Mouse (Mus musculus) liver, embryonic 16.5 days (tissue): ENCODE data around the gene E030018B13Rik. TPM values are rescaled to one million over a fixed set of nuclear protein-coding genes. Genes with fewer than 3 reads are reported as not detected.
A peak's percentile ranks its signal among the peaks of the same experiment; 100 is the strongest.

ENCODE experiments used
- ATAC-seq: fragments of 200-750 bp; cut with Nextera tagmentation; 2 replicates; pipeline ENCODE4 v1.8.0; 2017; ENCODE audit warnings: low read depth, mild to moderate bottlenecking, moderate number of reproducible peaks, moderate library complexity
- H3K27ac ChIP-seq: fragments of 300-500 bp; sonication (generic); 2 replicates; pipeline ENCODE4 v1.5.1; 2014; ENCODE audit warnings: mild to moderate bottlenecking, low read length
- H3K27me3 ChIP-seq: fragments of 300-500 bp; sonication (generic); 2 replicates; pipeline ENCODE4 v1.6.1; 2014; ENCODE audit warnings: low read depth, low read length, mixed read lengths; ENCODE audit not compliant: control insufficient read depth, insufficient read depth
- H3K36me3 ChIP-seq: fragments of 300-500 bp; sonication (generic); 2 replicates; pipeline ENCODE4 v1.6.1; 2014; ENCODE audit warnings: mild to moderate bottlenecking; ENCODE audit not compliant: control insufficient read depth, insufficient read depth
- H3K4me1 ChIP-seq: fragments of 300-500 bp; sonication (generic); 2 replicates; pipeline ENCODE4 v1.6.1; 2014; ENCODE audit warnings: low read depth, low read length, mixed read lengths; ENCODE audit not compliant: control insufficient read depth
- H3K4me2 ChIP-seq: fragments of 300-500 bp; sonication (generic); 2 replicates; pipeline ENCODE4 v1.6.1; 2014; ENCODE audit warnings: low read depth, low read length, mixed read lengths
- H3K4me3 ChIP-seq: fragments of 300-500 bp; sonication (generic); 2 replicates; pipeline ENCODE4 v1.5.1; 2014; ENCODE audit warnings: low read depth, mild to moderate bottlenecking, low read length
- H3K9ac ChIP-seq: fragments of 300-500 bp; sonication (generic); 2 replicates; pipeline ENCODE4 v1.6.1; 2014; ENCODE audit warnings: low read depth, low read length
- H3K9me3 ChIP-seq: fragments of 300-500 bp; sonication (generic); replicated peaks from 2 replicates; pipeline ENCODE4 v1.6.1; 2016; ENCODE audit warnings: low read length; ENCODE audit not compliant: control insufficient read depth
- WGBS: fragments of 180-500 bp; shearing (Covaris S2); extraction: QIAGEN DNeasy Blood & Tissue Kit; methylation state at CpG from one replicate; pipeline ENCODE4 v1.1.7; 2014; ENCODE audit not compliant: insufficient replicate concordance; 5-methylcytosine and 5-hydroxymethylcytosine counted together
- polyA plus RNA-seq: library from polyadenylated mRNA; unstranded; fragments of >200 nt; fragmentation: Nextera tagmentation; extraction: Ambion mirVana; gene quantifications from 2 replicates; pipeline ENCODE4 v1.2.1, GENCODE M21; 2015

E030018B13Rik gene
- polyA plus RNA-seq, 1 experiment from 2014 or later = not detected

DNA sequence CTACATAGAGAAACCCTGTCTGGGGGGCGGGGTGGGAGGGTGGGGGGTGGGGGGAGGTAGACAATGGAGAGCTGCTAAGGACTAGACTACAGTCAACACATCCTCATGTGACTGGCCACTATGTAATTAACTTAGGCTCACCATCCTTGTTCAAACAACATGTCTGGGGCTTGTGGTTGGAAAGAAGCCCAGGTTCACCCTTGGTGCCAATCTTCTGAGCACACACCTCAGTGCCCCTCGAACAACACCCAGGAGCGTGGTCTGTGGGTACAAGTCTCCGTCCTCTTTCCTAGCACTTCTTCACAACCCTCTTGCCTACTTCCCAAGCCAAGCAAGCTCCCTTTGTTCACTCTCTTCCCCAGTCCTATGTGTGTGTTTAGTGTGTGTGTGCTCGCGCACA, 10.5 kb downstream of the E030018B13Rik start:
- H3K27me3 ChIP-seq = no peaks in the 10 kb centered on the region
- 75% methylated on average over 6 of the region's 6 CpGs for WGBS
- ATAC-seq = no peak
- no peak overlapping the region for H3K27ac ChIP-seq
- no peak overlapping the region for H3K9ac ChIP-seq
- H3K36me3 ChIP-seq = no peaks in the 10 kb centered on the region; the same call in 1 of the 2 replicates
- peaks cover 81% of the 10 kb centered on the region for H3K4me1 ChIP-seq
- no peaks in the 10 kb centered on the region for H3K9me3 ChIP-seq
- no peak overlapping the region for H3K4me2 ChIP-seq
- no peak overlapping the region for H3K4me3 ChIP-seq

GRCm38 (mm10) chr7:63929080-63929479, 12.4 kb downstream of the E030018B13Rik start:
- H3K27ac ChIP-seq = peak overlapping the region; percentile 55
- peaks cover 87% of the 10 kb centered on the region for H3K4me1 ChIP-seq
- H3K4me2 ChIP-seq = peak overlapping the region; percentile 18; the same call in 1 of the 2 replicates
- no peak overlapping the region for H3K4me3 ChIP-seq
- no peaks in the 10 kb centered on the region for H3K36me3 ChIP-seq
- H3K9ac ChIP-seq = no peak overlapping the region
- H3K9me3 ChIP-seq = no peaks in the 10 kb centered on the region
- peak; percentile 67 for ATAC-seq
- 35% methylated on average over 4 of the region's 4 CpGs for WGBS
- H3K27me3 ChIP-seq = no peaks in the 10 kb centered on the region

- H3K36me3 ChIP-seq = no peaks in the 10 kb centered on the region
- ATAC-seq = no peak
- H3K9me3 ChIP-seq = no peaks in the 10 kb centered on the region
- no peak overlapping the region for H3K4me3 ChIP-seq
- H3K27me3 ChIP-seq = no peaks in the 10 kb centered on the region
- peaks cover 89% of the 10 kb centered on the region for H3K4me1 ChIP-seq
- H3K4me2 ChIP-seq = no peak overlapping the region
- no peak overlapping the region; the same call in 1 of the 2 replicates for H3K27ac ChIP-seq
- WGBS = 31% methylated on average over 3 of the region's 3 CpGs
- no peak overlapping the region for H3K9ac ChIP-seq
Measured at GRCm38 (mm10) chr7:63930132-63930531, 13.5 kb downstream of the E030018B13Rik start.

- H3K36me3 ChIP-seq = no peaks in the 10 kb centered on the region
- 82% methylated on average over 5 of the region's 5 CpGs for WGBS
- H3K9me3 ChIP-seq = no peaks in the 10 kb centered on the region
- H3K4me2 ChIP-seq = no peak overlapping the region
- H3K4me3 ChIP-seq = no peak overlapping the region
- no peak for ATAC-seq
- H3K9ac ChIP-seq = no peak overlapping the region
- H3K27me3 ChIP-seq = no peaks in the 10 kb centered on the region
- H3K4me1 ChIP-seq = peaks cover 89% of the 10 kb centered on the region
- H3K27ac ChIP-seq = peak overlapping the region; percentile 26; the same call in 1 of the 2 replicates
Measured at GRCm38 (mm10) chr7:63930766-63931165, 14.1 kb downstream of the E030018B13Rik start.

GRCm38 (mm10) chr7:63932461-63932860, 15.8 kb downstream of the E030018B13Rik start:
- Histone ChIP-seq H3K36me3 (no peaks in the 10 kb centered on the region), H3K4me2 (no peak overlapping the region), H3K27me3 (no peaks in the 10 kb centered on the region), H3K27ac (no peak overlapping the region), H3K9ac (no peak overlapping the region), H3K9me3 (no peaks in the 10 kb centered on the region), H3K4me1 (peaks cover 77% of the 10 kb centered on the region), H3K4me3 (no peak overlapping the region)
- 55% methylated on average over 3 of the region's 3 CpGs for WGBS
- ATAC-seq = 0 out of 2 replicates have a peak, but pooled peaks have one; percentile 11

DNA sequence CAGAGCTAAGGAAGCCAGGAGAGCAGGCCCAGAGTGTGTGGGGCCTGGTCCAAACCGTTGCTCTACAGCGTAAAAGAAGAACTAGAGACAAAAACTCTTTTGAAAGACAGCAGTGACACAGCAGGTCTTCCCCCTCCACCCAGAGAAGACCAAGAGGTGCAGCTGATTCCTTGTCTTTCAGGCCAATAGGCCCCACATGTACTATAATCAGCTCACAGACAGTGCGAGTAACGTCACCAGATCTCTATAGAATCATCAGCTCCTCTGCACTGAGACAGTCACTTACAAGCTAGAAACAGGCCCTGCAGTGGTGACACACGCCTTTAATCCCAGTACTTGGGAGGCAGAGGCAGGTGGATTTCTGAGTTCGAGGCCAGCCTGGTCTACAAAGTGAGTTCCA, 17.2 kb downstream of the E030018B13Rik start:
- peak overlapping the region; percentile 81 for H3K27ac ChIP-seq
- H3K27me3 ChIP-seq = no peaks in the 10 kb centered on the region
- peaks cover 74% of the 10 kb centered on the region for H3K4me1 ChIP-seq
- peak overlapping the region; percentile 55; the same call in 1 of the 2 replicates for H3K9ac ChIP-seq
- peak overlapping the region; percentile 19; the same call in 1 of the 2 replicates for H3K4me3 ChIP-seq
- ATAC-seq = no peak
- no peaks in the 10 kb centered on the region for H3K36me3 ChIP-seq
- H3K9me3 ChIP-seq = no peaks in the 10 kb centered on the region
- WGBS = 31% methylated on average over 6 of the region's 6 CpGs
- peak overlapping the region; percentile 100 for H3K4me2 ChIP-seq

DNA sequence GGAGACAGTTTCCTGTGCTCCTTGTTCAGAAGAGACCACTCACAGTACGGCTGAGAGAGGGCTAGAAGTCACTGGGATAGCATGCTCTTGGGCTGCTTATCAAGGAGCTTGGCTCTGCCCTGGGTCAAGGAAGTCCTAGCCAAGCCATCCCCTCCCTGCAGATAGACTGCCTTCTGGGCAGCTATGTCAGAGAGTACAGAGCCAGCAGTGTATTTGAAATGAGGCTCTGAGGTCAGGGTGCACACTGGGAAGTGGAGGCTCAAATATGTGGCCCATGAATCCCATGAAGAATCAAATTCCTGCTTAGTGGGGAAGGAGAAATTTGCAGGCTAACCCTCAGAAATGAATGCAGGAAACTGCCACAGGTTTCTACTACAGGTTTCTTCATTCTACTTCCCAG, 17.9 kb downstream of the E030018B13Rik start:
- no peak for ATAC-seq
- peak overlapping the region; percentile 100 for H3K4me2 ChIP-seq
- 23% methylated on average over 1 of the region's 1 CpGs for WGBS
- H3K4me3 ChIP-seq = peak overlapping the region; percentile 3; the same call in 1 of the 2 replicates
- H3K27ac ChIP-seq = peak overlapping the region; percentile 34
- no peaks in the 10 kb centered on the region for H3K9me3 ChIP-seq
- peaks cover 70% of the 10 kb centered on the region for H3K4me1 ChIP-seq
- H3K36me3 ChIP-seq = no peaks in the 10 kb centered on the region
- H3K27me3 ChIP-seq = no peaks in the 10 kb centered on the region
- H3K9ac ChIP-seq = peak overlapping the region; percentile 30; the same call in 1 of the 2 replicates

GRCm38 (mm10) chr7:63935809-63936187, 19.1 kb downstream of the E030018B13Rik start:
- Histone ChIP-seq H3K9ac (peak overlapping the region; percentile 90), H3K36me3 (no peaks in the 10 kb centered on the region), H3K4me2 (peak overlapping the region; percentile 100), H3K27me3 (no peaks in the 10 kb centered on the region), H3K4me1 (peaks cover 70% of the 10 kb centered on the region), H3K9me3 (no peaks in the 10 kb centered on the region), H3K27ac (peak overlapping the region; percentile 97), H3K4me3 (peak overlapping the region; percentile 76)
- ATAC-seq = no peak
- WGBS = 36% methylated on average over 8 of the region's 8 CpGs

GRCm38 (mm10) chr7:63936188-63936985, 19.7 kb downstream of the E030018B13Rik start:
- no peak for ATAC-seq
- H3K4me1 ChIP-seq = peaks cover 73% of the 10 kb centered on the region

More at GRCm38 (mm10) chr7:63936188-63936985, 19.7 kb downstream of the E030018B13Rik start:
- peak overlapping the region; percentile 97 for H3K27ac ChIP-seq
- peak overlapping the region; percentile 100 for H3K4me2 ChIP-seq
- H3K36me3 ChIP-seq = no peaks in the 10 kb centered on the region
- H3K9me3 ChIP-seq = no peaks in the 10 kb centered on the region
- WGBS = 1% methylated on average over 34 of the region's 34 CpGs
- no peaks in the 10 kb centered on the region for H3K27me3 ChIP-seq
- H3K9ac ChIP-seq = peak overlapping the region; percentile 90
- H3K4me3 ChIP-seq = peak overlapping the region; percentile 76
